Mouse (Mus musculus) ES-E14 (cell line): Measurements from ENCODE around the gene Fbxl18. TPM values are rescaled to one million over a fixed set of nuclear protein-coding genes. Genes with fewer than 3 reads are reported as not detected.

Source experiments
- DNase-seq: peaks from one replicate; pipeline ENCODE4 v3.0.0-alpha.2; 2013; ENCODE audit warnings: low read depth, low spot score
- H3K27ac ChIP-seq: 2 replicates; pipeline ENCODE4 v1.5.1; 2012; ENCODE audit warnings: low read depth, mild to moderate bottlenecking, low read length, moderate library complexity, mixed read lengths; ENCODE audit not compliant: poor library complexity, insufficient read depth, severe bottlenecking
- H3K36me3 ChIP-seq: 2 replicates; pipeline ENCODE4 v1.6.1; 2012; ENCODE audit warnings: mild to moderate bottlenecking, low read length, moderate library complexity, mixed read lengths; ENCODE audit not compliant: control insufficient read depth, poor library complexity, insufficient read depth, severe bottlenecking
- H3K4me1 ChIP-seq, 2 experiments: fragments of 150-350 bp in 1 of 2; sonication (generic) in 1 of 2; 2 replicates each; pipeline ENCODE4 v1.6.1; 2012; ENCODE audit warnings: low read length in 2 of 2, mild to moderate bottlenecking in 1 of 2, mixed read lengths in 1 of 2; ENCODE audit not compliant: control insufficient read depth in 2 of 2, insufficient read depth in 2 of 2, poor library complexity in 1 of 2
- H3K4me3 ChIP-seq, 2 experiments: fragments of 150-350 bp in 1 of 2; sonication (generic) in 1 of 2; 2 replicates each; pipeline ENCODE4 v1.5.1; 2012; ENCODE audit warnings: low read length in 2 of 2, low read depth in 1 of 2, mild to moderate bottlenecking in 1 of 2, mixed read lengths in 1 of 2; ENCODE audit not compliant: insufficient read depth in 1 of 2, poor library complexity in 1 of 2, severe bottlenecking in 1 of 2
- H3K9ac ChIP-seq: 2 replicates; pipeline ENCODE4 v1.6.1; 2012; ENCODE audit warnings: low read depth, mild to moderate bottlenecking, low read length, mixed read lengths; ENCODE audit not compliant: poor library complexity, insufficient read depth, severe bottlenecking
- H3K9me3 ChIP-seq: fragments of 150-350 bp; sonication (generic); 2 replicates; pipeline ENCODE4 v1.6.1; 2012; ENCODE audit warnings: low read depth, mild to moderate bottlenecking, low read length; ENCODE audit not compliant: control insufficient read depth, insufficient read depth
- CHD2 ChIP-seq: IDR thresholded peaks from 2 replicates; pipeline ENCODE4 v1.6.1; 2014; ENCODE audit warnings: mild to moderate bottlenecking, low read depth, low read length, inconsistent platforms
- HCFC1 ChIP-seq: IDR thresholded peaks from 2 replicates; pipeline ENCODE4 v1.6.1; 2012; ENCODE audit warnings: low read length, inconsistent platforms, borderline replicate concordance; ENCODE audit not compliant: insufficient read depth
- MAFK ChIP-seq: IDR thresholded peaks from 2 replicates; pipeline ENCODE4 v1.6.1; 2014; ENCODE audit warnings: mild to moderate bottlenecking, low read depth, low read length, inconsistent platforms; ENCODE audit not compliant: insufficient read depth
- ZC3H11A ChIP-seq: IDR thresholded peaks from 2 replicates; pipeline ENCODE4 v1.6.1; 2012; ENCODE audit warnings: low read depth, mild to moderate bottlenecking, inconsistent platforms, low read length, borderline replicate concordance
- ZNF384 ChIP-seq: IDR thresholded peaks from 2 replicates; pipeline ENCODE4 v1.6.1; 2012; ENCODE audit warnings: low read depth, low read length, inconsistent platforms
- in situ Hi-C, 2 experiments: fragments of 600-800 bp; cut with MboI; formaldehyde crosslinking; loops; one replicate each; pipeline ENCODE4 v1.15.1; 2025; ENCODE audit warnings: low sequenced_read_pairs in 2 of 2, inconsistent platforms in 1 of 2; ENCODE audit not compliant: unreplicated experiment in 2 of 2
- total RNA-seq: library from RNA; depleted of rRNA; stranded (reverse); fragments of 300-350 nt; gene quantifications from 2 replicates; pipeline ENCODE4 v1.2.3, GENCODE M21; 2012

Gene Fbxl18
- total RNA-seq, 1 experiment: 20.1 TPM

DNA sequence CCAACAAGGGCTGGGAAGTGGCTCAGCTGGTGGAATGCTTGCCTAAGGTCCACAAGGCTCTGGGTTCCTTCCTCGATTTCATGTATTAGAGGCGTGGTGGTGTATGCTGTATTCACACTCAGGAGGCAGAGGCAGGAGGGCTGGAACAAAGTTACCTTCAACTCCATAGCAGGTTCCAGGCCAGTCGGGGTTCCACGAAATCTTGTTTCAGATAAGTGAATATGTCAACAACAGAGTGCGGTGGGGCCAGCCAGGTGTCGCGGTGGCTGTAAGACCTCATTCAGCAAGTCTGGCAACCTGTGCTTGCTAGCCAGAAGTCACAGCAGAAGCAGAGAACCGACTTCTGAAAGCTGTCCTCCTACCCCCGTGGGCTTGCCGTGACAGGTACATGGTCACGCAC lies 20.0 kb upstream of the Fbxl18 start:
- Histone ChIP-seq H3K9me3 (no peaks in the 10 kb centered on the region), H3K9ac (no peak overlapping the region), H3K36me3 (no peaks in the 10 kb centered on the region), H3K27ac (no peak overlapping the region), H3K4me3 (no peak overlapping the region), H3K4me1 (peaks cover 0 to 18% of the 10 kb centered on the region in 2 experiments; a peak in 2 of 4 replicates)
- no peak for TF ChIP-seq MAFK
- no peak for TF ChIP-seq ZNF384
- TF ChIP-seq HCFC1: no peak
- no peak for TF ChIP-seq CHD2
- TF ChIP-seq ZC3H11A: no peak
- no peak for DNase-seq
- in situ Hi-C loops: no loop called here

DNA sequence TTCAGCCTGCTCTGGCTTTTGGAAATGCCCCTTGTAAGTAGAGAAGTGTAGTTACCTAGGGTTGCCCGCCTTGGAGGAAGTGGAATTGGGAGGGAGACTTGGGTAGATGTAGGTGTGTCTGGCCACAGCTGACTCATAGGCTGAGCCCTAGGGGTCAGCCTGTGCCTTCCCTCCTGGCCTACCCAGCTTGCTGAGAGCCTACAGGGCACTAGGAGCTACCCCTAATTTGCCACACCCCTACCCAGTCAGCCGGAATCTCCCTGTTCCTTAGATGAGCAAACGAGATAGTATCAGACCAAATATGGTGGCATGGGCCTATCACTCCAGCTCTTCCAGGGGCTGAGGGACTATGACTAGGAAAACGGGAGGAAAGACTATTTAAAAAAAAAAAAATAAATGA lies 17.5 kb upstream of the Fbxl18 start:
- peaks cover 0 to 33% of the 10 kb centered on the region in 2 experiments; a peak in 3 of 4 replicates for H3K4me1 ChIP-seq
- no peak overlapping the region for H3K4me3 ChIP-seq
- in situ Hi-C loops: no loop called here
- no peak overlapping the region for H3K27ac ChIP-seq
- TF ChIP-seq MAFK: no peak
- no peak for TF ChIP-seq ZC3H11A
- TF ChIP-seq HCFC1: no peak
- TF ChIP-seq CHD2: no peak
- no peak for TF ChIP-seq ZNF384
- no peak overlapping the region for H3K9ac ChIP-seq
- H3K9me3 ChIP-seq: no peaks in the 10 kb centered on the region
- DNase-seq: no peak
- no peaks in the 10 kb centered on the region for H3K36me3 ChIP-seq

DNA sequence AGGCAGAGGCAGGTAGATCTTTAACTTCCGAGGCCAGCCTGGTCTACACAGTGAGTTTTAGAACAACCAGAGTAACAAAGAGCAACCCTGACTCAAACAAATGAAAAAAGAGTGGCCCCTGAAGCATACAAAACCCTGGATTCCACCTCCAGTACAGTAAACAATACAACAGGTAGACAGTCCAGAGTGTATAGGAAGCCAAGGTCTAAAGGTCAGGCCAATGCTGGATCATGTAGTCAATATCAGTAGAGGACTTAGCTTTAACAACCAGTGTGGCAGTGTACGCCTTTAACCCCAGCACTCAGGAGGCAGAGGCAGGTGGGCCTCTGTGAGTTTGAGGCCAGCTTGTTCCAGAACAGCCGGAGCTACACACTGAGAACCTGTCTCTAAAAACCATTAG lies 17.1 kb upstream of the Fbxl18 start:
- DNase-seq: no peak
- H3K4me3 ChIP-seq: no peak overlapping the region
- no peaks in the 10 kb centered on the region for H3K36me3 ChIP-seq
- TF ChIP-seq ZNF384: no peak
- TF ChIP-seq MAFK: no peak
- no peak for TF ChIP-seq ZC3H11A
- TF ChIP-seq CHD2: no peak
- TF ChIP-seq HCFC1: no peak
- 0 out of 2 replicates have a peak overlapping the region, but pooled peaks have one; percentile 60 for H3K27ac ChIP-seq
- no peaks in the 10 kb centered on the region for H3K9me3 ChIP-seq
- H3K4me1 ChIP-seq: peaks cover 0 to 37% of the 10 kb centered on the region in 2 experiments; a peak in 3 of 4 replicates
- in situ Hi-C loops: no loop called here
- no peak overlapping the region for H3K9ac ChIP-seq

DNA sequence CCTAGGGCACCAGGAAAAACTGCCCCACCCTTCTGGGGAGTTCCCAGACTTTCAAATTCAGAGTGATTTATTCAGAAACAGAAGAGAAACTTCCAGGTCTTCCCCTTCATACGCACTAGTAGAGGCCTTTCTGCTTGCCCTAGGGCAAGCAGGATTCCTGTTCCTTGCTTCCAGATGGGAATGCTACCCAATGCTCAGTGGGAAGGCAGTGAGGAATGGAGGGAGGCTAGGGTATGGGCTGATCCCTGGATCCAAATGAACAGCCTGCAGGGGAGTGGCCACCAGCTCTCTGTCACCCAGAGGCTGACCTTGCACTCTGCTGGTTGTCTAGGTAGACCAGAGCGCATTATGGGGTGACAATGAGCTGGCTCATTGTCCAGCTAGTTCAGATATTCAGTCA lies 16.4 kb upstream of the Fbxl18 start:
- in situ Hi-C loops: no loop called here
- Histone ChIP-seq H3K4me3 (no peak overlapping the region), H3K9me3 (no peaks in the 10 kb centered on the region), H3K36me3 (no peaks in the 10 kb centered on the region), H3K9ac (no peak overlapping the region), H3K27ac (peak overlapping the region; percentile 60; the same call in 1 of the 2 replicates), H3K4me1 (peaks cover 0 to 40% of the 10 kb centered on the region in 2 experiments; a peak in 3 of 4 replicates)
- no peak for DNase-seq
- TF ChIP-seq CHD2 (no peak), HCFC1 (no peak), ZNF384 (no peak), ZC3H11A (no peak), MAFK (no peak)
